11 mouse cellular contexts compared by ENCODE assay signal in genomic region chr4:115280779-115281178, GRCm38 (mm10). TPM values are rescaled to one million over a fixed set of nuclear protein-coding genes. Genes with fewer than 3 reads are reported as not detected.
DNase-seq lines count a peak whose midpoint lies in the region; ATAC-seq and TF ChIP-seq lines count a peak whose summit lies in the region.
"Not testable (repeated sequence)": the region's sequence is repeated elsewhere in the genome, so short reads cannot be mapped to it uniquely, and the experiment has no call there.
"Had no signal": no experiment of that assay in that cellular context is flagged by ENCODE, and none has a peak within 500 bp of the region (broad histone marks: within the 10 kb centered on the region; RNA-seq: fewer than 3 reads in every experiment).

No protein-coding gene starts in this region.

- H3K4me2 ChIP-seq in embryonic facial prominence, embryonic 14.5 days (ENCODE audit: low read depth, low read length): peak overlapping the region; percentile 54
- H3K4me2 ChIP-seq in hindbrain, embryonic 15.5 days: peak overlapping the region; percentile 68
- peak overlapping the region; percentile 61 for H3K4me2 ChIP-seq in liver, postnatal 0 days (ENCODE audit: low read depth, low read length)
- peak overlapping the region; percentile 58 for H3K4me2 ChIP-seq in midbrain, embryonic 15.5 days

- DNase-seq in embryonic facial prominence, embryonic 14.5 days (ENCODE audit: low spot score); heart, embryonic 10.5 days (ENCODE audit: low spot score); limb, embryonic 10.5 days (ENCODE audit: low spot score); liver, postnatal 0 days; spleen, adult 2 months (ENCODE audit: low read depth in 1 of 2, low spot score in 2 of 2): not testable (repeated sequence)

- TF ChIP-seq EP300 in liver, postnatal 0 days (IDR thresholded peaks at IDR 0.05; ENCODE audit: low read depth): not testable (repeated sequence)

- H3K27ac ChIP-seq in bone marrow, adult 2 months (ENCODE audit: control insufficient read depth, insufficient read depth, low read depth, low read length, poor library complexity): 0 out of 2 replicates have a peak overlapping the region, but pooled peaks have one; percentile 0
- H3K27ac ChIP-seq in embryonic facial prominence, embryonic 14.5 days (replicated peaks; ENCODE audit: low read depth, low read length); hindbrain, embryonic 15.5 days (replicated peaks); midbrain, embryonic 15.5 days; spleen, adult 2 months (ENCODE audit: insufficient read depth, low read length): not testable (repeated sequence)
- peak overlapping the region; percentile 56 for H3K27ac ChIP-seq in heart, embryonic 10.5 days
- H3K27ac ChIP-seq in limb, embryonic 10.5 days: peak overlapping the region; percentile 86
- 0 out of 2 replicates have a peak overlapping the region, but pooled peaks have one; percentile 29 for H3K27ac ChIP-seq in liver, postnatal 0 days (ENCODE audit: low read depth)

- H3K9ac ChIP-seq in embryonic facial prominence, embryonic 14.5 days (ENCODE audit: low read depth, low read length): peak overlapping the region; percentile 54
- H3K9ac ChIP-seq in hindbrain, embryonic 15.5 days: peak overlapping the region; percentile 33; the same call in 1 of the 2 replicates
- not testable (repeated sequence) for H3K9ac ChIP-seq in liver, postnatal 0 days (replicated peaks)
- H3K9ac ChIP-seq in midbrain, embryonic 15.5 days: peak overlapping the region; percentile 36; the same call in 1 of the 2 replicates

- H3K4me1 ChIP-seq in bone marrow, adult 2 months (ENCODE audit: control insufficient read depth, insufficient read depth, low read length); embryonic facial prominence, embryonic 14.5 days (ENCODE audit: control insufficient read depth, insufficient read depth, low read length); heart, embryonic 10.5 days; hindbrain, embryonic 15.5 days (replicated peaks); limb, embryonic 10.5 days; liver, postnatal 0 days (ENCODE audit: insufficient read depth); midbrain, embryonic 15.5 days; spleen, adult 2 months (ENCODE audit: control insufficient read depth, insufficient read depth, insufficient read length): not testable (repeated sequence)

- not testable (repeated sequence) for ATAC-seq in embryonic facial prominence, embryonic 14.5 days (ENCODE audit: low read depth)
- ATAC-seq in hindbrain, embryonic 15.5 days (ENCODE audit: low FRiP score, low read depth): peak; percentile 74; the same call in 1 of the 2 replicates
- peak; percentile 52; the same call in 1 of the 2 replicates for ATAC-seq in liver, postnatal 0 days
- ATAC-seq in midbrain, embryonic 15.5 days (replicated peaks): peak; percentile 78

- not testable (repeated sequence) for TF ChIP-seq POLR2A in bone marrow, adult 2 months (IDR thresholded peaks at IDR 0.05; ENCODE audit: borderline replicate concordance, control insufficient read depth, low read depth, low read length); spleen, adult 2 months (IDR thresholded peaks at IDR 0.05; ENCODE audit: low read depth, low read length)

- not testable (repeated sequence) for H3K9me3 ChIP-seq in embryonic facial prominence, embryonic 14.5 days (ENCODE audit: control insufficient read depth, low read length); heart, embryonic 10.5 days; hindbrain, embryonic 15.5 days; limb, embryonic 10.5 days (replicated peaks); liver, postnatal 0 days (ENCODE audit: low read length); midbrain, embryonic 15.5 days

- not testable (repeated sequence) for H3K27me3 ChIP-seq in embryonic facial prominence, embryonic 14.5 days (replicated peaks; ENCODE audit: control insufficient read depth, insufficient read depth, low read length); heart, embryonic 10.5 days (ENCODE audit: insufficient read depth, poor library complexity, severe bottlenecking); hindbrain, embryonic 15.5 days; limb, embryonic 10.5 days (ENCODE audit: low read depth, poor library complexity, severe bottlenecking); liver, postnatal 0 days (ENCODE audit: insufficient read depth, low read length); midbrain, embryonic 15.5 days (replicated peaks); spleen, adult 2 months (ENCODE audit: control insufficient read depth, insufficient read depth, low read length)

- TF ChIP-seq CTCF in bone marrow, adult 2 months (IDR thresholded peaks at IDR 0.05; ENCODE audit: control insufficient read depth, insufficient read depth, low read length); liver, postnatal 0 days (IDR thresholded peaks at IDR 0.05; ENCODE audit: low read depth); spleen, adult 2 months (IDR thresholded peaks at IDR 0.05; ENCODE audit: extremely low read depth, insufficient read depth, insufficient read length, insufficient replicate concordance): not testable (repeated sequence)

- WGBS in bone marrow, adult 2 months: 29% methylated on average over 10 of the region's 10 CpGs
- WGBS in embryonic facial prominence, embryonic 14.5 days: 6% methylated on average over 10 of the region's 10 CpGs
- 18% methylated on average over 10 of the region's 10 CpGs for WGBS in heart, embryonic 10.5 days
- 14% methylated on average over 10 of the region's 10 CpGs for WGBS in hindbrain, embryonic 15.5 days
- WGBS in limb, embryonic 10.5 days: 24% methylated on average over 10 of the region's 10 CpGs
- WGBS in liver, postnatal 0 days (ENCODE audit: insufficient replicate concordance): 15% methylated on average over 10 of the region's 10 CpGs
- 7% methylated on average over 10 of the region's 10 CpGs for WGBS in midbrain, embryonic 15.5 days
- 29% methylated on average over 10 of the region's 10 CpGs for WGBS in spleen, adult 2 months

- H3K4me3 ChIP-seq in bone marrow, adult 2 months (replicated peaks; ENCODE audit: control insufficient read depth, low read depth, low read length): peak overlapping the region; percentile 53
- H3K4me3 ChIP-seq in embryonic facial prominence, embryonic 14.5 days (ENCODE audit: low read depth, low read length): peak overlapping the region; percentile 30
- peak overlapping the region; percentile 54 for H3K4me3 ChIP-seq in heart, embryonic 10.5 days
- peak overlapping the region; percentile 43 for H3K4me3 ChIP-seq in hindbrain, embryonic 15.5 days
- peak overlapping the region; percentile 55 for H3K4me3 ChIP-seq in limb, embryonic 10.5 days
- peak overlapping the region; percentile 26 for H3K4me3 ChIP-seq in liver, postnatal 0 days (ENCODE audit: low read depth, low read length)
- peak overlapping the region; percentile 38 for H3K4me3 ChIP-seq in midbrain, embryonic 15.5 days
- peak overlapping the region; percentile 13; the same call in 1 of the 2 replicates for H3K4me3 ChIP-seq in spleen, adult 2 months (ENCODE audit: extremely low read depth, insufficient read depth, insufficient read length)

- not testable (repeated sequence) for H3K36me3 ChIP-seq in embryonic facial prominence, embryonic 14.5 days (ENCODE audit: control insufficient read depth, insufficient read depth, low read length); heart, embryonic 10.5 days; hindbrain, embryonic 15.5 days; limb, embryonic 10.5 days; liver, postnatal 0 days (replicated peaks; ENCODE audit: insufficient read depth, low read length); midbrain, embryonic 15.5 days (replicated peaks); spleen, adult 2 months (ENCODE audit: control insufficient read depth, insufficient read depth, low read length)

RNA-seq across cellular contexts. Expression of gene Cyp4a12a, which starts 18.1 kb away (rescaled TPM):
- 2.1 TPM in 1 of 2 replicates, not detected in the other for polyA plus RNA-seq in bone marrow, adult 2 months (2011; ENCODE audit: insufficient read depth, insufficient read length, low replicate concordance, missing spikeins)
- polyA plus RNA-seq in embryonic facial prominence, embryonic 14.5 days (2014; fragmentation: Nextera tagmentation; extraction: Ambion mirVana): 0.50 and 0.81 TPM in 2 replicates
- polyA plus RNA-seq in heart, embryonic 10.5 days (2016; fragmentation: Nextera tagmentation; extraction: Ambion mirVana): not detected in 2 replicates
- not detected in 2 replicates for polyA plus RNA-seq in hindbrain, embryonic 15.5 days (2015; fragmentation: Nextera tagmentation; extraction: Ambion mirVana)
- not detected in 2 replicates for polyA plus RNA-seq in limb, embryonic 10.5 days (2016; fragmentation: Nextera tagmentation; extraction: Ambion mirVana)
- 5.6 and 7.6 TPM in 2 replicates for polyA plus RNA-seq in liver, postnatal 0 days (2015; fragmentation: Nextera tagmentation; extraction: Ambion mirVana)
- polyA plus RNA-seq in midbrain, embryonic 15.5 days (2015; fragmentation: Nextera tagmentation; extraction: Ambion mirVana): not detected in 2 replicates
- not detected in 2 replicates for polyA plus RNA-seq in spleen, adult 2 months (2012; rRNA removed)
- polyA plus RNA-seq: frontal cortex, adult 2 months had no signal

RNA-seq across cellular contexts. Expression of gene Cyp4a29, which starts 38.9 kb away (rescaled TPM):
- not detected in 2 replicates for polyA plus RNA-seq in bone marrow, adult 2 months (2011; ENCODE audit: insufficient read depth, insufficient read length, low replicate concordance, missing spikeins)
- 0.11 TPM in 1 of 2 replicates, not detected in the other for polyA plus RNA-seq in embryonic facial prominence, embryonic 14.5 days (2014; fragmentation: Nextera tagmentation; extraction: Ambion mirVana)
- not detected in 2 replicates for polyA plus RNA-seq in heart, embryonic 10.5 days (2016; fragmentation: Nextera tagmentation; extraction: Ambion mirVana)
- not detected in 2 replicates for polyA plus RNA-seq in hindbrain, embryonic 15.5 days (2015; fragmentation: Nextera tagmentation; extraction: Ambion mirVana)
- not detected in 2 replicates for polyA plus RNA-seq in limb, embryonic 10.5 days (2016; fragmentation: Nextera tagmentation; extraction: Ambion mirVana)
- polyA plus RNA-seq in liver, postnatal 0 days (2015; fragmentation: Nextera tagmentation; extraction: Ambion mirVana): not detected in 2 replicates
- not detected in 2 replicates for polyA plus RNA-seq in midbrain, embryonic 15.5 days (2015; fragmentation: Nextera tagmentation; extraction: Ambion mirVana)
- not detected in 2 replicates for polyA plus RNA-seq in spleen, adult 2 months (2012; rRNA removed)
- polyA plus RNA-seq: frontal cortex, adult 2 months; gonadal fat pad, adult 2 months; thymus, postnatal 0 days had no signal
